Mouse (Mus musculus) cerebellum, adult 2 months (tissue): Measurements from ENCODE around the gene Ppdpf. TPM values are rescaled to one million over a fixed set of nuclear protein-coding genes. Genes with fewer than 3 reads are reported as not detected.

ENCODE experiments used
- DNase-seq, 2 experiments: peaks; one replicate each; pipeline ENCODE4 v3.0.0; 2021
- H3K27ac ChIP-seq: fragments of 200-500 bp; 2 replicates; pipeline ENCODE4 v1.5.1; 2012; ENCODE audit warnings: low read length, control low read depth, inconsistent platforms; ENCODE audit not compliant: insufficient read depth
- H3K27me3 ChIP-seq: fragments of 200-500 bp; 2 replicates; pipeline ENCODE4 v1.6.1; 2012; ENCODE audit warnings: inconsistent platforms, mild to moderate bottlenecking, low read length, moderate library complexity; ENCODE audit not compliant: control insufficient read depth, insufficient read depth
- H3K4me1 ChIP-seq: fragments of 200-500 bp; 2 replicates; pipeline ENCODE4 v1.6.1; 2011; ENCODE audit warnings: low read length; ENCODE audit not compliant: control insufficient read depth, insufficient read depth
- H3K4me3 ChIP-seq: fragments of 200-500 bp; replicated peaks from 2 replicates; pipeline ENCODE3; 2011; ENCODE audit warnings: mild to moderate bottlenecking, low read depth, low read length, control low read depth; ENCODE audit not compliant: insufficient read depth
- CTCF ChIP-seq: fragments of 200-500 bp; IDR thresholded peaks from 2 replicates; pipeline ENCODE4 v1.5.1; 2011; ENCODE audit warnings: low read depth, mild to moderate bottlenecking, control low read depth, low read length, moderate library complexity, borderline replicate concordance; ENCODE audit not compliant: insufficient read depth
- POLR2A ChIP-seq: fragments of 200-500 bp; IDR thresholded peaks from 2 replicates; pipeline ENCODE4 v1.6.1; 2011; ENCODE audit warnings: low read length, control low read depth, borderline replicate concordance; ENCODE audit not compliant: insufficient read depth
- WGBS: fragments of 180-500 bp; shearing (Covaris S2); methylation state at CpG from one replicate; pipeline ENCODE4 v1.1.7; 2018; 5-methylcytosine and 5-hydroxymethylcytosine counted together
- polyA plus RNA-seq: library from polyadenylated mRNA; depleted of rRNA; stranded (reverse); fragments of >200 nt; gene quantifications from 2 replicates; pipeline ENCODE4 v1.2.3, GENCODE M21; 2012

Ppdpf gene
- polyA plus RNA-seq, 1 experiment = 110 TPM

DNA sequence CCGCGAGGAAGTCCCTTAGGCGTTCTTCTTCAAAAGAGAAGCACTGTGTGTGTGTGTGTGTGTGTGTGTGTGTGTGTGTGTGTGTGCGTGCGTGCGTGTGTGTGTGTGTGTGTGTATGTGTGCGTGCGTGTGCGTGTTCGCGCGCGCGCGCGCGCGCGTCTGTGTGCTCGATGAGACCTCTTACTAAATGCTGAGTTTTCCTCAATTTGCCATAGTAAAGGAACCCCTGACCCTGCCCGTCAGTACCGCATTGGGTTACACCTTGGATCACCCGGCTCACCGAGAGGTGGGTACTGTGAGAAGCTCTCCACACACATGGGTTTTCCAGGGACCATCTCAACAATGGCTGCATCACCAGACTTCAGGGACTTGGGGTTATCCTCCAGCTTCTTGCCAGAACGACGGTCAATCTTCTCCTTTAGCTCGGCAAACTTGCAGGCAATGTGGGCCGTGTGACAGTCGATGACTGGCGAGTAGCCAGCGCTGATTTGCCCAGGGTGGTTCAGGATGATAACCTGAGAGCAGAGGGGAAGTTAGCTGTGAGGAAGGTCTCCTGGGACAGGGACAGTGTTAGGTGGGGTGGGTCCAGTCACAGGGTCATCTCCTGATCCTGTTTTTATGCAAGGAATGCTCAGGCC is 38.6 kb upstream of the Ppdpf start:
- WGBS = 13% methylated on average over 31 of the region's 31 CpGs
- peak; percentile 61 to 69 for DNase-seq
- TF ChIP-seq CTCF (no peak), POLR2A (no peak)
- H3K4me1 ChIP-seq = peaks cover 70% of the 10 kb centered on the region
- H3K27me3 ChIP-seq = no peaks in the 10 kb centered on the region
- no peak overlapping the region for H3K4me3 ChIP-seq
- no peak overlapping the region for H3K27ac ChIP-seq

DNA sequence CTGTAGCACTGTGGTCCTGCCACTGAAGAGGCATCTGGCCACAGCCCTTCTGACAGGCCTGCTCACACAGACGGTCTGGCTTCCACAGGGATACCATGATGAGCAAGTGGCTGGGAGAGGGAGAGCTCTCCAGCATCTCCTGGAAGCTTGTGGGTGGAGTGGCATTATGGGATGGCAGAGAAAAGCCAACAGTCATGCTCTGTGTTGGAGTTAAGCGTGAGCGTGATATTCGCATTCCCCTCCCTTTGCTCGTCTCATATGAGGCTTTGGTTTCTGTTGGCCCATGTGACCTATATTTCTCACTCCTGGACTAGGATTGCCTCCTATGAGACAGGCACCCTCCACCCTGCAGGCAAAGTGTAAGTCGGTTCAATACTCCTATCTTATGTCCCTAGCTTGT is 36.8 kb upstream of the Ppdpf start:
- no peak for TF ChIP-seq POLR2A
- no peak for TF ChIP-seq CTCF
- Histone ChIP-seq H3K4me3 (peak overlapping the region; percentile 1), H3K27me3 (no peaks in the 10 kb centered on the region), H3K27ac (no peak overlapping the region), H3K4me1 (peaks cover 61% of the 10 kb centered on the region)
- 36% methylated on average over 6 of the region's 6 CpGs for WGBS
- DNase-seq = peak; percentile 38 to 43

DNA sequence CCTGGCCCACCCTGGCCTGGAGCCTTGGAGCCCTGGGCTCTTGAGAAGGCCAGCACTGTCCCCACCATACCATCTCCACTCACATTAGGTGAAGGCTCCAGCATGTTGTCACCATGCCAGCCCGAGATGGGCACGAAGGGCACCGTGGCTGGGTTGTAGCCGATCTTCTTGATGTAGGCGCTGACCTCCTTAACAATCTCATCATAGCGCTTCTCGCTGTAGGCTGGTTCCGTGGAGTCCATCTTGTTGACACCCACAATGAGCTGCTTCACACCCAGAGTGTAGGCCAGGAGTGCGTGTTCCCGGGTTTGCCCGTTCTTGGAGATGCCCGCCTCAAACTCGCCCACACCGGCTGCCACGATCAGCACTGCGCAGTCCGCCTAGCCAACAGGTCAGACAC is 34.3 kb upstream of the Ppdpf start:
- peak; percentile 52 to 57 for DNase-seq
- WGBS = 66% methylated on average over 17 of the region's 17 CpGs
- TF ChIP-seq POLR2A (no peak), CTCF (no peak)
- no peaks in the 10 kb centered on the region for H3K27me3 ChIP-seq
- no peak overlapping the region for H3K27ac ChIP-seq
- H3K4me3 ChIP-seq = no peak overlapping the region
- peaks cover 49% of the 10 kb centered on the region for H3K4me1 ChIP-seq

DNA sequence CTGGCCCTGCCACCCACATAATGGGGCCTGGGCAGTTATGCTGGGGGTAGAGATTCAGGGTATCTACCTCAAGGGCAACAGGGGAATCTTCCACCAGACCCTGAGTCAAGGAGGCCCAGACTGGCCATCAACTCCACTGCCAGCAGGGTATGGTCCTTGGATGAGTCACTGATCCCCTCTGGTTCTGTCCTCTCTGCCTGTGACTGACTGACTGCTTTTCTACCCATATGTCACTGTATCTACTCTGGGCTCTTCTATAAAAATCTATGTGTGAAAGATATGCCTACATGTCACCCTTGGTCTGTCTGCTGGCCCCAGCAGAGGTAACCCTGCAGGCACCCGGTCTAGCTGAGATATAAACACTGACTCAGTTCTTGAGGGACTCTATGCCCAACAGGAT is 33.9 kb upstream of the Ppdpf start:
- WGBS = 44% methylated on average over 1 of the region's 1 CpGs
- TF ChIP-seq POLR2A = no peak
- TF ChIP-seq CTCF = no peak
- Histone ChIP-seq H3K4me1 (peaks cover 50% of the 10 kb centered on the region), H3K27ac (no peak overlapping the region), H3K4me3 (peak overlapping the region; percentile 19), H3K27me3 (no peaks in the 10 kb centered on the region)
- peak; percentile 57 for DNase-seq

DNA sequence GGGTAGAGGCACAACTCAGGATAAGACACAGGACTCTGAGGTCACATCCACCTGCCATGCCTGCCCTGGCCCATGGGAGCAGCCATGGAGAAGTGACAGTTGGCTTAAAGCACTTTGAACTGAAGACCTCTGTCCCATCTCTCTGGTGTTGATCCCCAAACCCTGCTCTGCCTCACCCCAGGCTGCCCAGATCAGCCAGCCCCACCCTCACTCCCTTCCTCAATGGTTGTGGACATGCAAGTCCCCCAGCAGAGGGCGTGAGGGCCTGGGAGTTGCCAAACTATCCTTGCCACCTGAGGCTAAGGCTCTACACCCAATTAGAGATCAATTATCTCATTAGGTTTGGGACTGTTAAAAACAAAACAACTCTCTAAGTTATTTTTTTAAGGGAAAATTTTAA is 33.2 kb upstream of the Ppdpf start:
- no peaks in the 10 kb centered on the region for H3K27me3 ChIP-seq
- WGBS = 3% methylated on average over 1 of the region's 1 CpGs
- peak; percentile 66 to 71 for DNase-seq
- H3K27ac ChIP-seq = no peak overlapping the region
- H3K4me1 ChIP-seq = peaks cover 48% of the 10 kb centered on the region
- TF ChIP-seq POLR2A (no peak), CTCF (peak; percentile 79)
- peak overlapping the region; percentile 19 for H3K4me3 ChIP-seq

DNA sequence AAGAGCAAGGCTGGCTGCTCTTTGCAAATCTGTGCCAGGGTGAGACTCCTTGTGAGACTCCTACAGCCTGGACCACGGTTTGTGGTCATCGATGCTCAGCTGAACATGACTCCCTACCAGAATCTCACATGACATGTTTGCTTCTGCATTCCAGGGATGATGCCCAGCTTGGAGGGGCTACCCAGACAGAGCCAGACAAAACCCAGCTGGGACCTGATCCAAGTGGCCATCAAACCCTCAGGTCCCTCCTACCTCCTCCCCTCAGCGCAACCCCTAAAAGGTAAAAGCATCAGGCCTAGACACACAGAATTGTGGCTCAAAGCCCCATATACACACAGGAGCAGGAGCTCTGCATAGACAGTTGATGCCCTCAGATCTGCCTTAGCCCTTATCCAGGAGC is 32.7 kb upstream of the Ppdpf start:
- TF ChIP-seq POLR2A (no peak), CTCF (no peak)
- Histone ChIP-seq H3K27ac (peak overlapping the region; percentile 50; the same call in 1 of the 2 replicates), H3K4me1 (peaks cover 47% of the 10 kb centered on the region), H3K27me3 (no peaks in the 10 kb centered on the region), H3K4me3 (peak overlapping the region; percentile 90)
- peak; percentile 42 to 47 for DNase-seq
- 15% methylated on average over 3 of the region's 3 CpGs for WGBS

DNA sequence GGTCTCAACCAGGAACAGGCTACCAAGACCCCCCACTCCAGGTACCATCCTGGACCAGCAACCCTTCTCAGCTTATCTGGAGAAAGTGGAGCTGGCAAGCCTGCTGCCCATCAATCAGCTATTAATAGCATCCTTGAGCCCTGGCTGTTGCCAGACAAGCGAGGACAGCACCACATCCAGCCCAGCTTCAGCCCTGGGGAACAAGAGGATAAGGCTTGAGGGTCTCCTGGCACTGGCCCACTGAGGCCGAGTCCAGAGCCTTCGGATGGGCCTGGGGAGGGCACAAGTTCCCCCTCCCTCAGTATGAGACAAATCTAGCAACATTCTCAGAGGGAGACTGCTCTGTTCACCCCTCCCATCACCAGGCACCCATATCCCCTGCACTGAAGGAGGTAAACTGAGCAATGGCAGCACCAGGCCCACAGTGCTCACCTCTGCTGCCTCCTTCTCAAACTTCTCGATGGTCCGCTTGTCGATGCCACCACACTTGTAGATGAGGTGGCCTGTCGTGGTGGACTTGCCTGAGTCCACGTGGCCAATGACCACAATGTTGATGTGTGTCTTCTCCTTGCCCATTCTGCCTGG is 32.1 kb upstream of the Ppdpf start:
- no peak for TF ChIP-seq POLR2A
- H3K4me1 ChIP-seq = peaks cover 47% of the 10 kb centered on the region
- H3K27ac ChIP-seq = peak overlapping the region; percentile 50; the same call in 1 of the 2 replicates
- WGBS = 21% methylated on average over 8 of the region's 8 CpGs
- H3K4me3 ChIP-seq = peak overlapping the region; percentile 90
- DNase-seq = peak; percentile 48 to 59
- H3K27me3 ChIP-seq = no peaks in the 10 kb centered on the region

DNA sequence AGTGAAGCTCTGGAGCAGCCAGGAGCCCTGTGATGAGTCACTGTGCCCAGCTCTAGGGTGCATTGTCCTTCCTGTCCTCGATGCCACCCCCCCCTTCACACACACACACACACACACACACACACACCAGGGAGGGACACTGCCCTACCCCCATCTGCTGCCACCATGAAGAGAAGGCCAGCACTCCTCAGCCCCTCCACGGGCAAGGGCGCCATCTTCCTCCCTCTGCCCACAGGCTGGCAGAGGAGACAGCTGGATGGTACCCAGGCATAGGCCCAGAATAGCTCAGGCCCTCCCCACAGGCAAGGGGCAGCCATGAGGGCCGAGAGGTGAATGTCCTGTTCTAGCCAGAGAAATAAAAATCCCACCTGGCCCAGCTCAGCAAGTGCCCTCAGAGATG is 31.2 kb upstream of the Ppdpf start:
- WGBS = 4% methylated on average over 4 of the region's 4 CpGs
- no peaks in the 10 kb centered on the region for H3K27me3 ChIP-seq
- H3K4me3 ChIP-seq = peak overlapping the region; percentile 90
- H3K4me1 ChIP-seq = peaks cover 44% of the 10 kb centered on the region
- DNase-seq = peak; percentile 86 to 89
- no peak; the same call in 1 of the 2 replicates for TF ChIP-seq CTCF
- peak; percentile 59 for TF ChIP-seq POLR2A
- peak overlapping the region; percentile 100 for H3K27ac ChIP-seq
